9 mouse cellular contexts compared by ENCODE assay signal in genomic region chr14:6605004-6605403, GRCm38 (mm10). TPM values are rescaled to one million over a fixed set of nuclear protein-coding genes. Genes with fewer than 3 reads are reported as not detected.
A peak's percentile ranks its signal among the peaks of the same experiment; 100 is the strongest.
DNase-seq lines count a peak whose midpoint lies in the region; ATAC-seq and TF ChIP-seq lines count a peak whose summit lies in the region.
"Not testable (repeated sequence)": the region's sequence is repeated elsewhere in the genome, so short reads cannot be mapped to it uniquely, and the experiment has no call there.
"Had no signal": no experiment of that assay in that cellular context is flagged by ENCODE, and none has a peak within 500 bp of the region (broad histone marks: within the 10 kb centered on the region; RNA-seq: fewer than 3 reads in every experiment).

No protein-coding gene starts in this region.

- not testable (repeated sequence) for H3K27ac ChIP-seq in cortical plate, adult 2 months (ENCODE audit: insufficient read depth, low read length); gastrocnemius, adult 2 months; hindbrain, embryonic 13.5 days; liver, embryonic 15.5 days (replicated peaks); midbrain, postnatal 0 days (ENCODE audit: low read depth, low read length); stomach, embryonic 16.5 days (ENCODE audit: low read length)

- not testable (repeated sequence) for H3K9me3 ChIP-seq in hindbrain, embryonic 13.5 days; liver, embryonic 15.5 days (replicated peaks); midbrain, postnatal 0 days (ENCODE audit: low read length); stomach, embryonic 16.5 days (replicated peaks; ENCODE audit: control insufficient read depth, low read length)

- not testable (repeated sequence) for ATAC-seq in hindbrain, embryonic 13.5 days (ENCODE audit: low FRiP score); liver, embryonic 15.5 days (ENCODE audit: insufficient read depth); midbrain, postnatal 0 days (ENCODE audit: low FRiP score); stomach, embryonic 16.5 days (ENCODE audit: insufficient read depth, low FRiP score)

- H3K4me1 ChIP-seq in cortical plate, adult 2 months (ENCODE audit: control insufficient read depth, insufficient read depth, low read length); hindbrain, embryonic 13.5 days (replicated peaks); liver, embryonic 15.5 days (replicated peaks); midbrain, postnatal 0 days (ENCODE audit: insufficient read depth, low read length); stomach, embryonic 16.5 days (ENCODE audit: control insufficient read depth, insufficient read depth, low read length): not testable (repeated sequence)

- TF ChIP-seq POLR2A in cortical plate, adult 2 months (IDR thresholded peaks at IDR 0.05; ENCODE audit: extremely low read depth, insufficient read depth, low read length), result not testable (repeated sequence)

- not testable (repeated sequence) for H3K27me3 ChIP-seq in hindbrain, embryonic 13.5 days; liver, embryonic 15.5 days; midbrain, postnatal 0 days (ENCODE audit: insufficient read depth, low read length); stomach, embryonic 16.5 days (ENCODE audit: control insufficient read depth, insufficient read depth, low read length)

- intact Hi-C loops in gastrocnemius, adult 2 months (cut with DNase I), result not testable (repeated sequence)

- H3K4me2 ChIP-seq in hindbrain, embryonic 13.5 days, result peak overlapping the region; percentile 71
- H3K4me2 ChIP-seq in liver, embryonic 15.5 days, result peak overlapping the region; percentile 20; the same call in 1 of the 2 replicates
- peak overlapping the region; percentile 44 for H3K4me2 ChIP-seq in midbrain, postnatal 0 days (ENCODE audit: low read depth, low read length, poor library complexity, severe bottlenecking)
- peak overlapping the region; percentile 52 for H3K4me2 ChIP-seq in stomach, embryonic 16.5 days (ENCODE audit: low read depth, low read length)

- H3K9ac ChIP-seq in hindbrain, embryonic 13.5 days, result peak overlapping the region; percentile 67
- not testable (repeated sequence) for H3K9ac ChIP-seq in liver, embryonic 15.5 days; midbrain, postnatal 0 days (replicated peaks; ENCODE audit: low read length, poor library complexity, severe bottlenecking)
- H3K9ac ChIP-seq in stomach, embryonic 16.5 days (ENCODE audit: low read length), result peak overlapping the region; percentile 50

- not testable (repeated sequence) for H3K36me3 ChIP-seq in hindbrain, embryonic 13.5 days; liver, embryonic 15.5 days (replicated peaks); midbrain, postnatal 0 days (ENCODE audit: insufficient read depth, low read length); stomach, embryonic 16.5 days (ENCODE audit: control insufficient read depth, insufficient read depth, low read length)

- DNase-seq in gastrocnemius, adult 2 months, result peak; percentile 14
- DNase-seq in layer of hippocampus, adult 8-10 months (ENCODE audit: low spot score in 2 of 2), result peak; percentile 1 to 4
- DNase-seq in midbrain, postnatal 0 days (ENCODE audit: low spot score), result peak; percentile 58

- TF ChIP-seq CTCF in cortical plate, adult 2 months (IDR thresholded peaks at IDR 0.05; ENCODE audit: extremely low read depth, insufficient read depth, low read length); gastrocnemius, adult 2 months (IDR thresholded peaks at IDR 0.05): not testable (repeated sequence)
- peak; percentile 66 for TF ChIP-seq CTCF in midbrain, postnatal 0 days (IDR thresholded peaks at IDR 0.05)

- H3K4me3 ChIP-seq in cortical plate, adult 2 months (ENCODE audit: insufficient read depth, low read length), result 0 out of 2 replicates have a peak overlapping the region, but pooled peaks have one; percentile 18
- peak overlapping the region; percentile 49 for H3K4me3 ChIP-seq in gastrocnemius, adult 2 months
- peak overlapping the region; percentile 43 for H3K4me3 ChIP-seq in hindbrain, embryonic 13.5 days
- H3K4me3 ChIP-seq in liver, embryonic 15.5 days (replicated peaks), result not testable (repeated sequence)
- H3K4me3 ChIP-seq in midbrain, postnatal 0 days (ENCODE audit: low read depth, low read length), result peak overlapping the region; percentile 32
- H3K4me3 ChIP-seq in stomach, embryonic 16.5 days (replicated peaks; ENCODE audit: low read length), result peak overlapping the region; percentile 37

- WGBS in hindbrain, embryonic 13.5 days, result 8% methylated on average over 4 of the region's 20 CpGs
- WGBS in liver, embryonic 15.5 days (ENCODE audit: insufficient replicate concordance), result 0% methylated on average over 19 of the region's 20 CpGs
- 0% methylated on average over 7 of the region's 20 CpGs for WGBS in midbrain, postnatal 0 days
- under 1% methylated on average over 16 of the region's 20 CpGs for WGBS in stomach, embryonic 16.5 days

RNA-seq across cellular contexts. Expression of gene Gm3629, which starts 14.6 kb away (rescaled TPM):
- polyA plus RNA-seq in cortical plate, adult 2 months (2012; rRNA removed), result 0.26 and 0.69 TPM in 2 replicates
- total RNA-seq in gastrocnemius, adult 2 months (2021), result under 1 TPM in 1 of 2 experiments, not detected in 1; 0.14 TPM
- polyA plus RNA-seq in hindbrain, embryonic 13.5 days (2015; fragmentation: Nextera tagmentation; extraction: Ambion mirVana), result 0.38 and 0.74 TPM in 2 replicates
- total RNA-seq in layer of hippocampus, adult 8-10 months (2022), result 1 to 10 TPM in 2 of 4 experiments, under 1 TPM in 2; 0.21 to 1.9 (median 1.0) TPM
- polyA plus RNA-seq in liver, embryonic 15.5 days (2015; fragmentation: Nextera tagmentation; extraction: Ambion mirVana), result not detected in 2 replicates
- total RNA-seq in midbrain, postnatal 0 days (2014; rRNA removed), result 0.22 and 2.4 TPM in 2 replicates
- polyA plus RNA-seq in midbrain, postnatal 0 days (2015; fragmentation: Nextera tagmentation; extraction: Ambion mirVana), result 0.79 and 0.91 TPM in 2 replicates
- polyA plus RNA-seq in stomach, embryonic 16.5 days (2015; fragmentation: Nextera tagmentation; extraction: Ambion mirVana), result not detected in 2 replicates
- total RNA-seq: megakaryocyte-erythroid progenitor cell, adult 5-6 weeks had no signal

RNA-seq across cellular contexts. Expression of gene Gm3460, which starts 17.2 kb away (rescaled TPM):
- 0.40 TPM in 1 of 2 replicates, not detected in the other for polyA plus RNA-seq in cortical plate, adult 2 months (2012; rRNA removed)
- not detected for total RNA-seq in gastrocnemius, adult 2 months (2021)
- 0.18 TPM in 1 of 2 replicates, not detected in the other for polyA plus RNA-seq in hindbrain, embryonic 13.5 days (2015; fragmentation: Nextera tagmentation; extraction: Ambion mirVana)
- not detected for total RNA-seq in layer of hippocampus, adult 8-10 months (2022)
- polyA plus RNA-seq in liver, embryonic 15.5 days (2015; fragmentation: Nextera tagmentation; extraction: Ambion mirVana), result not detected in 2 replicates
- total RNA-seq in midbrain, postnatal 0 days (2014; rRNA removed), result 0.76 TPM in 1 of 2 replicates, not detected in the other
- polyA plus RNA-seq in midbrain, postnatal 0 days (2015; fragmentation: Nextera tagmentation; extraction: Ambion mirVana), result 0.81 TPM in 1 of 2 replicates, not detected in the other
- not detected in 2 replicates for polyA plus RNA-seq in stomach, embryonic 16.5 days (2015; fragmentation: Nextera tagmentation; extraction: Ambion mirVana)
- total RNA-seq: heart, postnatal 36 days; megakaryocyte-erythroid progenitor cell, adult 5-6 weeks had no signal

Comparison
In these comparisons a context has a peak if more than half of its experiments do, and no peak if none do; other contexts are left out.
1. DNase-seq: peak in every context shown above with its lines; median percentile 58 in midbrain, postnatal 0 days; 14 in gastrocnemius, adult 2 months; 2 in layer of hippocampus, adult 8-10 months.
2. H3K4me2 ChIP-seq: peak in every context shown above with its lines; median percentile 71 in hindbrain, embryonic 13.5 days; 52 in stomach, embryonic 16.5 days; 44 in midbrain, postnatal 0 days; 20 in liver, embryonic 15.5 days.